Mouse (Mus musculus): Measurements from ENCODE around the gene Stmn1. TPM values are rescaled to one million over a fixed set of nuclear protein-coding genes. Genes with fewer than 3 reads are reported as not detected.

Gene Stmn1
- polyA plus RNA-seq, 1 experiment = 454 TPM

DNA sequence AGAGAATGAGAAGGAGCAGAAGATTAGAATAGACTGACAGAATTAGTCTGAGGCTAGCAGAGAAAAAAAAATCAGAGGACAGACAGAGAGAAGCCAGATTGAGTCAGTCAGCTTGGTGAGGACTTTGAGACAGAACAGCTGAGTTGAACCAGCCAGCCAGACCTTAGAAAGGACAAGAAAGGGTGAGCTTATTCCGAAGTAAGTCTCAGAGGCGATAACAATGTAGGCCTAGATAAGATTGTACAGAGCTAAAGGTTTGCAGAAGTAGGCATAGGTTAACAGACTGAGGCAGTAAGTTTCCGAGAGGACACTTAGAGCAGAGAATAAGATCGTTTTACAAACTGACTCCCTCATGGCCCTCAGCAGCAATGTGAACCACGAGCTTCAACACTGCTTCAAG, 6.9 kb upstream of the Stmn1 start:
- Histone ChIP-seq H3K4me1 (ENCODE audit: control insufficient read depth, insufficient read depth, low read length) (peaks cover 13% of the 10 kb centered on the region), H3K27ac (ENCODE audit: insufficient read depth, low read length) (no peak overlapping the region), H3K27me3 (ENCODE audit: control insufficient read depth, insufficient read depth, low read length) (no peaks in the 10 kb centered on the region), H3K4me3 (replicated peaks; ENCODE audit: insufficient read depth, low read depth, low read length) (no peak overlapping the region)
- TF ChIP-seq POLR2A (IDR thresholded peaks at IDR 0.05; ENCODE audit: borderline replicate concordance, insufficient read depth, low read length) (no peak), CTCF (IDR thresholded peaks at IDR 0.05; ENCODE audit: borderline replicate concordance, insufficient read depth, low read depth, low read length) (no peak)
- no peak for DNase-seq
- 87% methylated on average over 5 of the region's 5 CpGs for WGBS

DNA sequence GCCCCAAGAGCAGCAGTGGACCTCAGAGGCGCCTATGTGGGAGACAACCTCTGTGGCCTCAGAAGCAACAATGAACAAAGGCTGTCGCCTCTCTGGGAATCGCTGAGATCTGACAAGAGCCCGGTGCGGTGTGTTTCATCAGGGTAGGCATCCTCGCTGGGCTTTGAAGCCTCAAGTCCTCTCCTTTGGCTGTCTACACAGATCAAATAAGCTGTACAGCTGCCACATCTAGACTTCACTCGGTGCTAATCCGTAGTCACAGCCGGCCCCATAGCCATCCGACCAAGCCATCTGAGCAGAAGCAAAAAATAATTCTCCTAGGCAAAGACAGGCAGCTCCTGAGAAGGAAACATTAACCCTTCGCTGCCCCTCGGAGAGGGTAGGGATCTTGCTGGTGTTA, 2.3 kb upstream of the Stmn1 start:
- Histone ChIP-seq H3K4me3 (replicated peaks; ENCODE audit: insufficient read depth, low read depth, low read length) (no peak overlapping the region), H3K4me1 (ENCODE audit: control insufficient read depth, insufficient read depth, low read length) (no peaks in the 10 kb centered on the region), H3K27ac (ENCODE audit: insufficient read depth, low read length) (no peak overlapping the region), H3K27me3 (ENCODE audit: control insufficient read depth, insufficient read depth, low read length) (no peaks in the 10 kb centered on the region)
- no peak for DNase-seq
- WGBS = 45% methylated on average over 12 of the region's 12 CpGs
- TF ChIP-seq POLR2A (IDR thresholded peaks at IDR 0.05; ENCODE audit: borderline replicate concordance, insufficient read depth, low read length) (no peak), CTCF (IDR thresholded peaks at IDR 0.05; ENCODE audit: borderline replicate concordance, insufficient read depth, low read depth, low read length) (no peak)

- DNase-seq = no peak
- H3K4me3 ChIP-seq (replicated peaks; ENCODE audit: insufficient read depth, low read depth, low read length) = no peak overlapping the region
- H3K27ac ChIP-seq (ENCODE audit: insufficient read depth, low read length) = no peak overlapping the region
- no peaks in the 10 kb centered on the region for H3K27me3 ChIP-seq (ENCODE audit: control insufficient read depth, insufficient read depth, low read length)
- WGBS = 77% methylated on average over 11 of the region's 11 CpGs
- no peaks in the 10 kb centered on the region for H3K4me1 ChIP-seq (ENCODE audit: control insufficient read depth, insufficient read depth, low read length)
- no peak for TF ChIP-seq POLR2A (IDR thresholded peaks at IDR 0.05; ENCODE audit: borderline replicate concordance, insufficient read depth, low read length)
Observed at GRCm38 (mm10) chr4:134466381-134467262, 1.5 kb upstream of the Stmn1 start.

- Histone ChIP-seq H3K4me3 (replicated peaks; ENCODE audit: insufficient read depth, low read depth, low read length) (peak overlapping the region; percentile 83), H3K4me1 (ENCODE audit: control insufficient read depth, insufficient read depth, low read length) (no peaks in the 10 kb centered on the region), H3K27ac (ENCODE audit: insufficient read depth, low read length) (peak overlapping the region; percentile 35), H3K27me3 (ENCODE audit: control insufficient read depth, insufficient read depth, low read length) (no peaks in the 10 kb centered on the region)
- no peak for TF ChIP-seq CTCF (IDR thresholded peaks at IDR 0.05; ENCODE audit: borderline replicate concordance, insufficient read depth, low read depth, low read length)
- TF ChIP-seq POLR2A (IDR thresholded peaks at IDR 0.05; ENCODE audit: borderline replicate concordance, insufficient read depth, low read length) = no peak
- peak; percentile 58 to 66 for DNase-seq
- WGBS = 2% methylated on average over 31 of the region's 31 CpGs
Observed at GRCm38 (mm10) chr4:134467435-134468214, 495 bp upstream of the Stmn1 start.

GRCm38 (mm10) chr4:134468578-134469266, 602 bp downstream of the Stmn1 start:
- peak; percentile 15; the same call in 1 of the 2 replicates for TF ChIP-seq POLR2A (IDR thresholded peaks at IDR 0.05; ENCODE audit: borderline replicate concordance, insufficient read depth, low read length)
- TF ChIP-seq CTCF (IDR thresholded peaks at IDR 0.05; ENCODE audit: borderline replicate concordance, insufficient read depth, low read depth, low read length) = no peak
- Histone ChIP-seq H3K27me3 (ENCODE audit: control insufficient read depth, insufficient read depth, low read length) (no peaks in the 10 kb centered on the region), H3K4me3 (replicated peaks; ENCODE audit: insufficient read depth, low read depth, low read length) (peak overlapping the region; percentile 66), H3K4me1 (ENCODE audit: control insufficient read depth, insufficient read depth, low read length) (no peaks in the 10 kb centered on the region), H3K27ac (ENCODE audit: insufficient read depth, low read length) (no peak overlapping the region)
- WGBS = 2% methylated on average over 68 of the region's 68 CpGs
- DNase-seq = peak; percentile 95 to 96

- WGBS = 4% methylated on average over 6 of the region's 6 CpGs
- H3K27me3 ChIP-seq (ENCODE audit: control insufficient read depth, insufficient read depth, low read length) = no peaks in the 10 kb centered on the region
- H3K27ac ChIP-seq (ENCODE audit: insufficient read depth, low read length) = no peak overlapping the region
- no peak for DNase-seq
- H3K4me3 ChIP-seq (replicated peaks; ENCODE audit: insufficient read depth, low read depth, low read length) = peak overlapping the region; percentile 66
- TF ChIP-seq POLR2A (IDR thresholded peaks at IDR 0.05; ENCODE audit: borderline replicate concordance, insufficient read depth, low read length) = no peak
- no peak for TF ChIP-seq CTCF (IDR thresholded peaks at IDR 0.05; ENCODE audit: borderline replicate concordance, insufficient read depth, low read depth, low read length)
- H3K4me1 ChIP-seq (ENCODE audit: control insufficient read depth, insufficient read depth, low read length) = no peaks in the 10 kb centered on the region
Observed at GRCm38 (mm10) chr4:134469341-134469796, 1.2 kb downstream of the Stmn1 start.

GRCm38 (mm10) chr4:134469985-134470384, 1.9 kb downstream of the Stmn1 start:
- TF ChIP-seq CTCF (IDR thresholded peaks at IDR 0.05; ENCODE audit: borderline replicate concordance, insufficient read depth, low read depth, low read length) (no peak), POLR2A (IDR thresholded peaks at IDR 0.05; ENCODE audit: borderline replicate concordance, insufficient read depth, low read length) (no peak)
- Histone ChIP-seq H3K4me1 (ENCODE audit: control insufficient read depth, insufficient read depth, low read length) (no peaks in the 10 kb centered on the region), H3K27me3 (ENCODE audit: control insufficient read depth, insufficient read depth, low read length) (no peaks in the 10 kb centered on the region), H3K4me3 (replicated peaks; ENCODE audit: insufficient read depth, low read depth, low read length) (no peak overlapping the region), H3K27ac (ENCODE audit: insufficient read depth, low read length) (no peak overlapping the region)
- DNase-seq = no peak
- 48% methylated on average over 3 of the region's 3 CpGs for WGBS

Measured in cerebellum, adult 2 months (tissue).